In the genomic region with DNA sequence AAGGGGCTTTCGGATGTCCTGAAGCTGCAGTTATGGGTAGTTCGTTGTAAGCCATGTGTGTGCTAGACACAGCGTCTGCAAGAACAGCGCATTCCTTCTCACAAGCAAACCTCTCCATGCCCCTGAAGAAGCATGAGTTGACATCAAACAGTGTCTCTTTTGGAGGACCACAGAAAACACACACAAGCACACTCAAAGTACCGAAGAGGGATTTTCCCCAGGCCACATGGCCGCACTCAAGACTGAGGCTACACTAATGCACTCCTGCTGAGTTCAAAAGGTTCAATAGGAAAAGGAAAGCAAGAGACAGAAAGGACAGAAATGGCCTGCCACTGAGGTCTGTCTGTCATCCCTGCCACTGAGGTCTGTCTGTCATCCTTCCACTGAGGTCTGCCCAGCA, we compare ENCODE assay signal across 29 mouse cellular contexts.
DNase-seq lines count a peak whose midpoint lies in the region; ATAC-seq and TF ChIP-seq lines count a peak whose summit lies in the region.
"Had no signal": no experiment of that assay in that cellular context is flagged by ENCODE, and none has a peak within 500 bp of the region (broad histone marks: within the 10 kb centered on the region; RNA-seq: fewer than 3 reads in every experiment).

No protein-coding gene starts in this region.

- H3K36me3 ChIP-seq in forebrain, embryonic 11.5 days (ENCODE audit: control insufficient read depth, insufficient read depth, low read length): no peaks in the 10 kb centered on the region
- H3K36me3 ChIP-seq in forebrain, embryonic 12.5 days (replicated peaks): no peaks in the 10 kb centered on the region
- H3K36me3 ChIP-seq in liver, embryonic 11.5 days (ENCODE audit: control insufficient read depth, insufficient read depth, low read length): no peaks in the 10 kb centered on the region
- H3K36me3 ChIP-seq in midbrain, embryonic 11.5 days (ENCODE audit: control insufficient read depth, insufficient read depth, low read length): no peaks in the 10 kb centered on the region
- H3K36me3 ChIP-seq: embryonic facial prominence, embryonic 13.5 days; forebrain, embryonic 10.5 days; heart, embryonic 12.5 days; hindbrain, embryonic 15.5 days; limb, embryonic 10.5 days; limb, embryonic 15.5 days; lung, embryonic 15.5 days had no signal

- TF ChIP-seq POLR2A in lung, adult 2 months (IDR thresholded peaks at IDR 0.05; ENCODE audit: borderline replicate concordance, extremely low read depth, low read depth, low read length): no peak

- TF ChIP-seq CTCF in lung, adult 2 months (IDR thresholded peaks at IDR 0.05; ENCODE audit: insufficient read depth, low read length): no peak

- no peak overlapping the region for H3K9ac ChIP-seq in forebrain, embryonic 11.5 days (ENCODE audit: low read length)
- no peak overlapping the region for H3K9ac ChIP-seq in forebrain, embryonic 12.5 days
- no peak overlapping the region for H3K9ac ChIP-seq in liver, embryonic 11.5 days (ENCODE audit: low read depth, low read length)
- H3K9ac ChIP-seq in midbrain, embryonic 11.5 days (ENCODE audit: low read length): no peak overlapping the region
- H3K9ac ChIP-seq: embryonic facial prominence, embryonic 13.5 days; forebrain, postnatal 0 days; heart, embryonic 12.5 days; hindbrain, embryonic 15.5 days; limb, embryonic 15.5 days; liver, embryonic 14.5 days; lung, embryonic 15.5 days had no signal

- no peaks in the 10 kb centered on the region for H3K27me3 ChIP-seq in forebrain, embryonic 11.5 days (ENCODE audit: control insufficient read depth, insufficient read depth, low read length)
- no peaks in the 10 kb centered on the region for H3K27me3 ChIP-seq in forebrain, embryonic 12.5 days
- no peaks in the 10 kb centered on the region for H3K27me3 ChIP-seq in liver, embryonic 11.5 days (replicated peaks; ENCODE audit: control insufficient read depth, insufficient read depth, low read length)
- no peaks in the 10 kb centered on the region for H3K27me3 ChIP-seq in midbrain, embryonic 11.5 days (ENCODE audit: control insufficient read depth, insufficient read depth, low read length)
- H3K27me3 ChIP-seq: embryonic facial prominence, embryonic 13.5 days; heart, embryonic 12.5 days; hindbrain, embryonic 15.5 days; limb, embryonic 15.5 days; lung, embryonic 15.5 days had no signal

- H3K4me2 ChIP-seq in forebrain, embryonic 11.5 days (ENCODE audit: low read depth, low read length, severe bottlenecking): no peak overlapping the region
- no peak overlapping the region for H3K4me2 ChIP-seq in forebrain, embryonic 12.5 days
- H3K4me2 ChIP-seq in liver, embryonic 11.5 days: no peak overlapping the region
- H3K4me2 ChIP-seq in midbrain, embryonic 11.5 days: no peak overlapping the region
- H3K4me2 ChIP-seq: embryonic facial prominence, embryonic 13.5 days; heart, embryonic 12.5 days; hindbrain, embryonic 15.5 days; limb, embryonic 15.5 days; lung, embryonic 15.5 days had no signal

- ATAC-seq in forebrain, embryonic 11.5 days (replicated peaks; ENCODE audit: low FRiP score): no peak
- no peak for ATAC-seq in forebrain, embryonic 12.5 days (ENCODE audit: low FRiP score)
- ATAC-seq in activated CD4-positive, CD25-positive, alpha-beta regulatory T cell, adult 4 months: peak; percentile 20
- no peak for ATAC-seq in liver, embryonic 11.5 days (replicated peaks; ENCODE audit: low FRiP score)
- no peak for ATAC-seq in midbrain, embryonic 11.5 days (ENCODE audit: low FRiP score)
- ATAC-seq: forebrain, postnatal 0 days had no signal

- no peaks in the 10 kb centered on the region for H3K9me3 ChIP-seq in forebrain, embryonic 11.5 days (ENCODE audit: control insufficient read depth, low read length)
- no peaks in the 10 kb centered on the region for H3K9me3 ChIP-seq in forebrain, embryonic 12.5 days
- H3K9me3 ChIP-seq in liver, embryonic 11.5 days (ENCODE audit: control insufficient read depth, low read length): no peaks in the 10 kb centered on the region
- H3K9me3 ChIP-seq in midbrain, embryonic 11.5 days (ENCODE audit: control insufficient read depth, low read length): no peaks in the 10 kb centered on the region
- H3K9me3 ChIP-seq: embryonic facial prominence, embryonic 13.5 days; forebrain, embryonic 10.5 days; heart, embryonic 12.5 days; hindbrain, embryonic 15.5 days; limb, embryonic 10.5 days; limb, embryonic 15.5 days; lung, embryonic 15.5 days had no signal

- no peak overlapping the region for H3K4me3 ChIP-seq in forebrain, embryonic 11.5 days (ENCODE audit: low read depth, low read length)
- H3K4me3 ChIP-seq in forebrain, embryonic 12.5 days (replicated peaks): no peak overlapping the region
- no peak overlapping the region for H3K4me3 ChIP-seq in lung, adult 2 months (replicated peaks; ENCODE audit: extremely low read depth, low read depth, low read length)
- no peak overlapping the region for H3K4me3 ChIP-seq in liver, embryonic 11.5 days (ENCODE audit: low read depth, low read length)
- no peak overlapping the region for H3K4me3 ChIP-seq in midbrain, embryonic 11.5 days (ENCODE audit: low read depth, low read length)
- H3K4me3 ChIP-seq: embryonic facial prominence, embryonic 13.5 days; forebrain, embryonic 10.5 days; heart, embryonic 12.5 days; hindbrain, embryonic 15.5 days; limb, embryonic 10.5 days; limb, embryonic 15.5 days; lung, embryonic 15.5 days; myocyte had no signal

- WGBS in forebrain, embryonic 11.5 days: 71% methylated on average over 6 of the region's 6 CpGs
- WGBS in forebrain, embryonic 12.5 days: 73% methylated on average over 6 of the region's 6 CpGs
- 63% methylated on average over 6 of the region's 6 CpGs for WGBS in lung, adult 2 months
- 83% methylated on average over 6 of the region's 6 CpGs for WGBS in liver, embryonic 11.5 days
- WGBS in midbrain, embryonic 11.5 days: 69% methylated on average over 6 of the region's 6 CpGs

- H3K4me1 ChIP-seq in forebrain, embryonic 11.5 days (replicated peaks; ENCODE audit: control insufficient read depth, insufficient read depth, low read length): no peaks in the 10 kb centered on the region; the same call in 1 of the 2 replicates
- H3K4me1 ChIP-seq in forebrain, embryonic 12.5 days: peaks cover 6% of the 10 kb centered on the region; the same call in 1 of the 2 replicates
- peaks cover 15% of the 10 kb centered on the region for H3K4me1 ChIP-seq in lung, adult 2 months (ENCODE audit: control insufficient read depth, insufficient read depth, low read length)
- peaks cover 4% of the 10 kb centered on the region; the same call in 1 of the 2 replicates for H3K4me1 ChIP-seq in liver, embryonic 11.5 days (replicated peaks; ENCODE audit: control insufficient read depth, insufficient read depth, low read length)
- no peaks in the 10 kb centered on the region for H3K4me1 ChIP-seq in midbrain, embryonic 11.5 days (ENCODE audit: control insufficient read depth, insufficient read depth, low read length)

- no peak overlapping the region for H3K27ac ChIP-seq in forebrain, embryonic 11.5 days (ENCODE audit: low read depth, low read length)
- no peak overlapping the region for H3K27ac ChIP-seq in forebrain, embryonic 12.5 days
- no peak overlapping the region for H3K27ac ChIP-seq in liver, embryonic 11.5 days (ENCODE audit: low read depth, low read length)
- H3K27ac ChIP-seq in midbrain, embryonic 11.5 days (ENCODE audit: low read depth, low read length): no peak overlapping the region
- H3K27ac ChIP-seq: hindbrain, embryonic 15.5 days; liver, embryonic 14.5 days had no signal

- peak; percentile 22 for DNase-seq in forebrain, embryonic 11.5 days (ENCODE audit: low spot score)
- DNase-seq in lung, adult 18-20 months: peak; percentile 48
- DNase-seq in lung, adult 2 months: no peak
- DNase-seq in CD4-positive, CD25-positive, alpha-beta regulatory T cell, adult 2 months (ENCODE audit: low read depth, low spot score): peak; percentile 28
- no peak for DNase-seq in liver, embryonic 11.5 days (ENCODE audit: low spot score)
- no peak for DNase-seq in midbrain, embryonic 11.5 days (ENCODE audit: low spot score, missing footprints)
- DNase-seq: adrenal gland, adult 8-10 months; cerebellum, adult 9-10 months; cerebellum, postnatal 36 days; forebrain, postnatal 0 days; gastrocnemius, postnatal 14 days; heart, postnatal 4 days; kidney, adult 18-20 months; kidney, postnatal 4 days; layer of hippocampus, postnatal 36 days; right cerebral cortex, adult 18-20 months; spleen, adult 18-20 months; thymus, postnatal 14 days had no signal

Comparison
In these comparisons a context has a peak if more than half of its experiments do, and no peak if none do; other contexts are left out.
1. DNase-seq: peak in forebrain, embryonic 11.5 days (single experiment), lung, adult 18-20 months (2 of 2) and CD4-positive, CD25-positive, alpha-beta regulatory T cell, adult 2 months (single experiment); none in lung, adult 2 months (single experiment), liver, embryonic 11.5 days (single experiment) and midbrain, embryonic 11.5 days (single experiment).